In genomic region chr5:142478829-142479435, GRCm38 (mm10) we compare ENCODE assay signal across 8 mouse cellular contexts. TPM values are rescaled to one million over a fixed set of nuclear protein-coding genes. Genes with fewer than 3 reads are reported as not detected.
DNase-seq lines count a peak whose midpoint lies in the region; ATAC-seq and TF ChIP-seq lines count a peak whose summit lies in the region.

No protein-coding gene starts in this region.

- H3K36me3 ChIP-seq in lung, embryonic 16.5 days (ENCODE audit: control insufficient read depth, insufficient read depth, low read length) = no peaks in the 10 kb centered on the region

- WGBS in lung, embryonic 16.5 days = 26% methylated on average over 17 of the region's 17 CpGs

- H3K27ac ChIP-seq in layer of hippocampus, adult 2 months = no peak overlapping the region
- H3K27ac ChIP-seq in lung, embryonic 16.5 days (ENCODE audit: low read length) = no peak overlapping the region

- peak; percentile 68 for DNase-seq in Muller cell, postnatal 12 days (ENCODE audit: inconsistent ontology term)
- DNase-seq in cerebellum, adult 8-10 months = peak; percentile 85
- peak; percentile 81 for DNase-seq in forelimb bud, embryonic 11.5 days (ENCODE audit: low read depth, low spot score)
- DNase-seq in heart, postnatal 4 days = peak; percentile 90
- peak; percentile 71 to 88 for DNase-seq in layer of hippocampus, adult 2 months (ENCODE audit: low spot score in 2 of 2)
- DNase-seq in ovary, postnatal 14 days (ENCODE audit: low spot score) = peak; percentile 82
- DNase-seq in thymus, postnatal 14 days = peak; percentile 75

- no peaks in the 10 kb centered on the region for H3K9me3 ChIP-seq in lung, embryonic 16.5 days (ENCODE audit: control insufficient read depth, low read length)

- H3K27me3 ChIP-seq in lung, embryonic 16.5 days (ENCODE audit: control insufficient read depth, insufficient read depth, low read depth, low read length) = no peaks in the 10 kb centered on the region

- peak; percentile 97 for TF ChIP-seq CTCF in layer of hippocampus, adult 2 months (conservative IDR thresholded peaks at IDR 0.05)

- ATAC-seq in lung, embryonic 16.5 days (ENCODE audit: low read depth) = peak; percentile 75

- H3K4me2 ChIP-seq in lung, embryonic 16.5 days (ENCODE audit: low read depth, low read length) = peak overlapping the region; percentile 52

- no peaks in the 10 kb centered on the region; the same call in 1 of the 2 replicates for H3K4me1 ChIP-seq in lung, embryonic 16.5 days (replicated peaks; ENCODE audit: control insufficient read depth, insufficient read depth, low read length)

- peak overlapping the region; percentile 53; the same call in 1 of the 2 replicates for H3K9ac ChIP-seq in lung, embryonic 16.5 days (ENCODE audit: low read length)

- no peak overlapping the region for H3K4me3 ChIP-seq in layer of hippocampus, adult 2 months
- H3K4me3 ChIP-seq in lung, embryonic 16.5 days (ENCODE audit: low read length) = peak overlapping the region; percentile 28; the same call in 1 of the 2 replicates

RNA-seq across cellular contexts. Expression of gene Ap5z1, which starts 15.2 kb away (rescaled TPM):
- total RNA-seq in heart, postnatal 4 days (2021) = 1 to 10 TPM; 6.0 to 8.2 TPM
- total RNA-seq in layer of hippocampus, adult 2 months (2021) = 10 to 100 TPM; 24.4 to 31.3 TPM
- 10.0 and 10.3 TPM in 2 replicates for polyA plus RNA-seq in lung, embryonic 16.5 days (2015; fragmentation: Nextera tagmentation; extraction: Ambion mirVana)

RNA-seq across cellular contexts. Expression of gene Papolb, which starts 50.9 kb away (rescaled TPM):
- under 1 TPM; 0.18 to 0.19 TPM for total RNA-seq in heart, postnatal 4 days (2021)
- under 1 TPM; 0.66 to 0.84 TPM for total RNA-seq in layer of hippocampus, adult 2 months (2021)
- polyA plus RNA-seq in lung, embryonic 16.5 days (2015; fragmentation: Nextera tagmentation; extraction: Ambion mirVana) = 0.05 and 0.18 TPM in 2 replicates
